Mouse (Mus musculus) heart, postnatal 14 days (tissue): ENCODE measurements around the gene Cald1. TPM values are rescaled to one million over a fixed set of nuclear protein-coding genes. Genes with fewer than 3 reads are reported as not detected.

Source experiments
- DNase-seq, 2 experiments: peaks; one replicate each; pipeline ENCODE4 v3.0.0; 2021 to 2022
- intact Hi-C: fragments of 180-260 bp; cut with DNase I; formaldehyde crosslinking; loops from one replicate; pipeline ENCODE4 v1.15.1; 2025
- total RNA-seq, 2 experiments: library from RNA; stranded (reverse); gene quantifications; 2 replicates each; pipeline ENCODE4 v1.2.3; 2021

Cald1 gene
- total RNA-seq, 2 experiments from 2014 or later = 56.0 to 59.6 TPM

- intact Hi-C loops = no loop called here
- peak; percentile 67 to 73 for DNase-seq
Observed at GRCm38 (mm10) chr6:34609892-34610829, 11.9 kb downstream of the Cald1 start.

- intact Hi-C loops = no loop called here
Observed at GRCm38 (mm10) chr6:34613122-34613521, 14.8 kb downstream of the Cald1 start.

GRCm38 (mm10) chr6:34615419-34615818 is 17.1 kb downstream of the Cald1 start:
- intact Hi-C loops = no loop called here
- DNase-seq = no peak

More at GRCm38 (mm10) chr6:34613122-34613521, 14.8 kb downstream of the Cald1 start:
- DNase-seq = no peak

GRCm38 (mm10) chr6:34619494-34619893 is 21.2 kb downstream of the Cald1 start:
- DNase-seq = peak in 1 of 2 experiments; percentile 0
- intact Hi-C loops = no loop called here

GRCm38 (mm10) chr6:34620242-34620641 is 21.9 kb downstream of the Cald1 start:
- no peak for DNase-seq
- intact Hi-C loops = no loop called here

GRCm38 (mm10) chr6:34622865-34623264 is 24.6 kb downstream of the Cald1 start:
- no peak for DNase-seq
- intact Hi-C loops = no loop called here

GRCm38 (mm10) chr6:34623290-34623689 is 25.0 kb downstream of the Cald1 start:
- DNase-seq = no peak

GRCm38 (mm10) chr6:34624536-34624935 is 26.2 kb downstream of the Cald1 start:
- DNase-seq = no peak
- intact Hi-C loops = no loop called here

More at GRCm38 (mm10) chr6:34623290-34623689, 25.0 kb downstream of the Cald1 start:
- intact Hi-C loops = no loop called here

GRCm38 (mm10) chr6:34626586-34627245 is 28.4 kb downstream of the Cald1 start:
- intact Hi-C loops = no loop called here

GRCm38 (mm10) chr6:34628131-34628530 is 29.8 kb downstream of the Cald1 start:
- intact Hi-C loops = no loop called here
- DNase-seq = no peak

More at GRCm38 (mm10) chr6:34626586-34627245, 28.4 kb downstream of the Cald1 start:
- DNase-seq = no peak

GRCm38 (mm10) chr6:34633776-34634175 is 35.5 kb downstream of the Cald1 start:
- DNase-seq = no peak
- intact Hi-C loops = no loop called here

GRCm38 (mm10) chr6:34637588-34638438 is 39.5 kb downstream of the Cald1 start:
- no peak for DNase-seq
- intact Hi-C loops = loop anchor here (2.0 to 5.0 kb wide), 2 partner anchors 23 to 41 kb away; partner anchors contain the start of gene Cald1

- intact Hi-C loops = loop anchor here (2.0 to 5.0 kb wide), 2 partner anchors 22 to 41 kb away; partner anchors contain the start of gene Cald1
- peak; percentile 34 to 46 for DNase-seq
Observed at GRCm38 (mm10) chr6:34638667-34639066, 40.4 kb downstream of the Cald1 start.

- intact Hi-C loops = loop anchor here (5.0 kb wide), 1 partner anchor 93 kb away; no protein-coding TSS in a partner anchor
- DNase-seq = no peak
Observed at GRCm38 (mm10) chr6:34640226-34640625, 41.9 kb downstream of the Cald1 start.

GRCm38 (mm10) chr6:34641081-34641480 is 42.8 kb downstream of the Cald1 start:
- intact Hi-C loops = loop anchor here (5.0 kb wide), 1 partner anchor 94 kb away; no protein-coding TSS in a partner anchor
- no peak for DNase-seq

- DNase-seq = no peak
- intact Hi-C loops = loop anchor here (5.0 kb wide), 1 partner anchor 95 kb away; no protein-coding TSS in a partner anchor
Observed at GRCm38 (mm10) chr6:34642075-34642547, 43.8 kb downstream of the Cald1 start.

GRCm38 (mm10) chr6:34648017-34648787 is 49.9 kb downstream of the Cald1 start:
- intact Hi-C loops = no loop called here
- no peak for DNase-seq

GRCm38 (mm10) chr6:34651298-34651697 is 53.0 kb downstream of the Cald1 start:
- DNase-seq = no peak
- intact Hi-C loops = no loop called here

GRCm38 (mm10) chr6:34655719-34656118 is 57.4 kb downstream of the Cald1 start:
- intact Hi-C loops = no loop called here
- DNase-seq = no peak
